ENCODE assay signal across 19 mouse cellular contexts in the genomic region with DNA sequence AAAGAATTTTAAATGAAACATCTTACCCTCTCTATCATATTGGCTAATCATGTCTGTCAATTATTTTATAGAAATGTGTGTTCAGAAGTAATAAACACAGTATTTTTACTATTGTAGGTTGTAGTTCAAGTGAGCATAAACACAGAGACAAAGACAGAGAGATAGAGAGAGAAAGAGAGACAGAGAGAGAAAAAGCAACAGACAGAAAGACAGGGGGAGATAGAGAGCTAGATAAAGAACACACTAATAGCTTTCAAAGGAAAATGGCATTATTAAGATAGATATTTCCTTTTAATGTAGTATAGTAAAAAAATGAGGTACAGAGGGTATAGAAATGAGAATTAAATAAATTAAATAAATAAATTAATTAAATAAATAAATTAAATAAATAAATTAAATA.
DNase-seq lines count a peak whose midpoint lies in the region; TF ChIP-seq lines count a peak whose summit lies in the region.
"Had no signal": no experiment of that assay in that cellular context is flagged by ENCODE, and none has a peak within 500 bp of the region (broad histone marks: within the 10 kb centered on the region; RNA-seq: fewer than 3 reads in every experiment).

No protein-coding gene starts in this region.

- TF ChIP-seq RAD21 in CH12.LX (IDR thresholded peaks at IDR 0.05; ENCODE audit: low read depth, low read length): peak; percentile 52

- no peak overlapping the region for H3K4me3 ChIP-seq in layer of hippocampus, adult 2 months
- H3K4me3 ChIP-seq in CH12.LX (replicated peaks in 1 of 3; ENCODE audit: low read depth in 2 of 3, low read length in 2 of 3, poor library complexity in 1 of 3): no peak overlapping the region
- H3K4me3 ChIP-seq: embryonic facial prominence, embryonic 10.5 days; embryonic facial prominence, embryonic 12.5 days; forebrain, embryonic 13.5 days; forebrain, embryonic 15.5 days had no signal

- TF ChIP-seq EP300 in CH12.LX (IDR thresholded peaks at IDR 0.05; ENCODE audit: low read length): no peak

- no peaks in the 10 kb centered on the region for H3K79me2 ChIP-seq in CH12.LX (replicated peaks; ENCODE audit: control insufficient read depth, extremely low read depth, insufficient read depth, poor library complexity, severe bottlenecking)

- dilution Hi-C loops in CH12.LX (cut with MboI; ENCODE audit: extremely low pct_ligation_motif_present, extremely low pct_unique_long_range_greater_than_20kb, low sequenced_read_pairs): no loop called here

- H3K9me3 ChIP-seq in CH12.LX (replicated peaks; ENCODE audit: low read length): no peaks in the 10 kb centered on the region
- H3K9me3 ChIP-seq: embryonic facial prominence, embryonic 10.5 days; embryonic facial prominence, embryonic 12.5 days; forebrain, embryonic 13.5 days; forebrain, embryonic 15.5 days had no signal

- no peaks in the 10 kb centered on the region for H3K27me3 ChIP-seq in CH12.LX (replicated peaks)
- H3K27me3 ChIP-seq: embryonic facial prominence, embryonic 12.5 days; forebrain, embryonic 13.5 days; forebrain, embryonic 15.5 days had no signal

- TF ChIP-seq POLR2A in CH12.LX (IDR thresholded peaks at IDR 0.05; ENCODE audit: low read depth, low read length): no peak

- H3K9ac ChIP-seq in CH12.LX (ENCODE audit: insufficient read depth, low read depth): no peak overlapping the region
- H3K9ac ChIP-seq: embryonic facial prominence, embryonic 12.5 days; forebrain, embryonic 13.5 days; forebrain, embryonic 15.5 days; forebrain, postnatal 0 days had no signal

- in situ Hi-C loops in CH12.LX (cut with MboI; ENCODE audit: low pct_ligation_motif_present, low pct_unique_long_range_greater_than_20kb, low sequenced_read_pairs): no loop called here

- H3K4me1 ChIP-seq in CH12.LX (ENCODE audit: control insufficient read depth in 1 of 2, insufficient read depth in 2 of 2): no peaks in the 10 kb centered on the region
- H3K4me1 ChIP-seq: embryonic facial prominence, embryonic 10.5 days; embryonic facial prominence, embryonic 12.5 days; forebrain, embryonic 13.5 days; forebrain, embryonic 15.5 days had no signal

- no peaks in the 10 kb centered on the region for H3K36me3 ChIP-seq in CH12.LX (replicated peaks in 1 of 2; ENCODE audit: control insufficient read depth in 1 of 2, insufficient read depth in 1 of 2, low read length in 1 of 2)
- H3K36me3 ChIP-seq: embryonic facial prominence, embryonic 10.5 days; embryonic facial prominence, embryonic 12.5 days; forebrain, embryonic 15.5 days had no signal

- DNase-seq in layer of hippocampus, adult 2 months (ENCODE audit: low spot score in 2 of 2): no peak
- no peak for DNase-seq in layer of hippocampus, adult 11-12 months (ENCODE audit: low spot score)
- DNase-seq in 3T3-L1 (ENCODE audit: low read depth, low spot score): peak; percentile 5
- peak; percentile 10 for DNase-seq in CH12.LX (ENCODE audit: extremely low read depth)
- DNase-seq in lung, postnatal 14 days: no peak
- DNase-seq: adrenal gland, adult 2 months; adrenal gland, postnatal 10 days; adrenal gland, postnatal 36 days; B cell, adult 2 months; cerebellum, adult 11-12 months; cerebellum, adult 2 months; cerebellum, adult 9-10 months; cerebellum, postnatal 10 days; cerebellum, postnatal 25 days; forebrain, postnatal 0 days had no signal

- no peak overlapping the region for H3K27ac ChIP-seq in layer of hippocampus, adult 2 months
- no peak overlapping the region for H3K27ac ChIP-seq in CH12.LX (ENCODE audit: insufficient read depth, low read depth)
- H3K27ac ChIP-seq: embryonic facial prominence, embryonic 10.5 days; embryonic facial prominence, embryonic 12.5 days; forebrain, embryonic 13.5 days; forebrain, embryonic 15.5 days had no signal

- TF ChIP-seq CTCF in layer of hippocampus, adult 2 months (conservative IDR thresholded peaks at IDR 0.05): peak; percentile 54
- peak in 1 of 2 experiments; percentile 54; a peak in 2 of 4 replicates for TF ChIP-seq CTCF in CH12.LX (conservative IDR thresholded peaks at IDR 0.05 in 1 of 2, IDR thresholded peaks at IDR 0.05 in 1 of 2; ENCODE audit: low read depth in 2 of 2, low read length in 2 of 2)

- no peak overlapping the region for H3K4me2 ChIP-seq in CH12.LX (ENCODE audit: insufficient read depth, low read depth, poor library complexity, severe bottlenecking)
- H3K4me2 ChIP-seq: embryonic facial prominence, embryonic 12.5 days; forebrain, embryonic 13.5 days; forebrain, embryonic 15.5 days had no signal

TF ChIP-seq in CH12.LX, 34 proteins besides CTCF, POLR2A, EP300 and RAD21:
- TF ChIP-seq SMC3 (IDR thresholded peaks at IDR 0.05; ENCODE audit: low read depth, low read length) (peak; percentile 41), USF1 (IDR thresholded peaks at IDR 0.05; ENCODE audit: low read depth, low read length) (no peak)
TF ChIP-seq in CH12.LX: peak in this region for 1.

Comparison
In these comparisons a context has a peak if more than half of its experiments do, and no peak if none do; other contexts are left out.
1. DNase-seq: peak in 3T3-L1 (single experiment) and CH12.LX (single experiment); none in layer of hippocampus, adult 2 months (0 of 2), layer of hippocampus, adult 11-12 months (single experiment) and lung, postnatal 14 days (single experiment).